Mouse (Mus musculus) heart, postnatal 10 days (tissue): ENCODE measurements around the gene Nfam1. TPM values are rescaled to one million over a fixed set of nuclear protein-coding genes. Genes with fewer than 3 reads are reported as not detected.
A peak's percentile ranks its signal among the peaks of the same experiment; 100 is the strongest.
"Not testable (repeated sequence)": the region's sequence is repeated elsewhere in the genome, so short reads cannot be mapped to it uniquely, and the experiment has no call there.

Source experiments
- DNase-seq, 2 experiments: peaks; one replicate each; pipeline ENCODE4 v3.0.0; 2021
- intact Hi-C: fragments of 180-260 bp; cut with DNase I; formaldehyde crosslinking; loops from one replicate; pipeline ENCODE4 v1.15.1; 2025
- total RNA-seq, 2 experiments: library from RNA; stranded (reverse); gene quantifications; 2 replicates each; pipeline ENCODE4 v1.2.3; 2021

The Nfam1 gene
- 1 to 10 TPM; 1.6 to 2.2 TPM for total RNA-seq

DNA sequence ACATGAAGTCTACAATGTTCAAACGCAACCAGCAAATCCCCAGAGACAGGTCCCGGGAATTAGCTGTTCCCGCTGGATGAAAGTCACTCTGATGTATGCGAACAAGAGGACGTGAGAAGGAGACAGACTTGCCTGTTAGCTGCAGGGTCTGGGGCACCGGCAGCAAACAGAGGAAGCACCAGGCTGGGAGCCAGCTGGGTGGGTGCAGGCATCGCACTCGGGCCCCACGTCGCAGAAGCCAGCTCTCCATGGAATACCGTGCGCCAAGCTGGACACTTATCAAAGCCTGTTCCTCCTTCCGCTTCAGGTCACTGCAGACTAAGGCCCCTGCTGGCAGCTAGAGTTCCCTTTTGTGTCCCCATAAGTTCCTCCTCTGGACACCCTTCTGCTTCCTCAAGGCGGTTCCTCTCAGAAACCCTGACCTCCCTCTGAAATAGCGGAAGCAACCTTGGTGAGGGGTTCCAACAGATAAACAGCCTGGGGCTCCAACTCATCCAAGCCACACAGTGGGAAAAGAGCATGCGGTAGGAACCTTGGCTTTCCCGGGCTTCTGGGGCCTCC is at the start of gene Nfam1:
Nfam1 (minus strand) TSS at position 326 of the 561 bp plus-strand sequence.
- DNase-seq: peak; percentile 26 to 45
- intact Hi-C loops: no loop called here

DNA sequence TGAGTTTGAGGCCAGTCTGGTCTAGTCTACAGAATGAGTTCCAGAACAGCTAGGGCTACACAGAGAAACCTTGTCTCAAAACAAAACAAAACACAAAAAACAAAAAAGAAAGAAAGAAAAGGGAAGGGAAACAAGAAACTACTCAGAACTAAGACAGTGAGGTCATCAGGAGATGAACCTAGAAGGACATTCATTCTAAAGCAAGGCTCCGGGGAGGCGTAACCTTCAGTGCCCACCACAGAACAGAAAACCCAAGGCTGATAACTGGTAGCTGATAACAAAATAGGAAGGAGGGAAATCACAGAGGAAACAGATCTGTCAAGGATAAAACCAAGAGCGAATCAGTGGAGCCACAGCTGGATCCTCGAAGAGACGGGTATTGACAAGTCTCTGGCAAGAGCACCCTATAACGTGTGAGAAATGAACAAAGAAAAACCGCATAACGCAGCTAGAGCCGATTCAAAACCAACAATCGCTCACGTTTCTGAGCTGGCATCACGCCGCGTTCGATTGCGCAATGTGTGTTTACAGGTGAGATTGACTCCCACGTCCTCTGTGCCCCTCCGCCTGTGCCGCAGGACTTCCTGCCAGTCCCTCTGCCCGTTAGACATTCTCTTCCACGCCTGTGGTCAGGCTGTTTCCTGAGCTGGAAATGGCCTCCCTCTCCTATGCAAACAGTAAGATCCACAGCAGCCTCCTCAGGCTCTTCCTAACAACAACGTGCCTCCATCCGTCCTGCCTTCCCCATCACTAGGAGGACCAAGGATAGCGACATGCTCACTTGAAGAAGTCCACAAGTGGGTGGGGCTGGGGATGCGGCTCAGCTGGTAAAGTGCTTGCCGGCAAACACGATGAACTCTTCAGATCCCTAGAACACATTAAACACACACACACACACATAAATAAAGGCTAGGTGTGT is 42.8 kb upstream of the Nfam1 start:
- DNase-seq: no peak
- intact Hi-C loops: no loop called here

DNA sequence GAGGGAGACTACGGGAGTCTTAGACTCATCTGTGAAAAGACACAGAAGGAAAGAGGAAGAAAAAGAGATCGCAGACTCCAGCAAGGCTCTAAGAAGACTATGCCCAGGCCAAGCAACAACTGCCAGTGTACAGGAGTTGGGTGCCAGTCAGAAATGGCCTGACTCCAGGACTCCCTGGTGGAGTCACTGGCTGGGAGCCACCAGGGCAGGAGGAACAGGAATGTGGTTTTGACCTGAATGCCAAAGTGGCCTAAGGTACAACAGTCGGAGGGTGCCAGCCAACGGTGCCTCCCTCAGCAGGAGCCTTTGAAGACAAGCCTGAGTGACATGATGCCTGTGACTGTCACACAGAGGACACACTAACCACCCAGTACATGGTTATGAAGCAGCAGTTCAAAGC is 41.1 kb upstream of the Nfam1 start:
- peak; percentile 70 to 81 for DNase-seq
- intact Hi-C loops: no loop called here

DNA sequence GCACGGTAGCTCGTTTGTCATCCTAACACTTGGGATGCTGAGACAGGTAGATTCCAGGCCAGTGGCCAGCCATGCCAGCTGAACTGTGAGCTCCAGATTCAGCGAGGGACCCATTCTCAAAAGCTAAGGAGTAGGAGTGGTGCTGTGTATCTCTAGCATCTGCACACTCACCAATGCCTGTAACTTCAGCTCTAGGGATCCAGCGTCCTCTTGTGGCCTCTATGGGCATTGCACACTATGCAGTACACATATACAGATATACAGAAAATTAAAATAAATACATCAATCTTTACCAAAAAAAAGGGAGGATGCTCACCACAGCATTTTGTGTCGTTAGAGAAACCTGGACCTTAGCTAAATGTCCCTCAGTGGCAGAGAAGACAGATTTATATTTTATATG is 38.6 kb upstream of the Nfam1 start:
- intact Hi-C loops: no loop called here
- DNase-seq: no peak

DNA sequence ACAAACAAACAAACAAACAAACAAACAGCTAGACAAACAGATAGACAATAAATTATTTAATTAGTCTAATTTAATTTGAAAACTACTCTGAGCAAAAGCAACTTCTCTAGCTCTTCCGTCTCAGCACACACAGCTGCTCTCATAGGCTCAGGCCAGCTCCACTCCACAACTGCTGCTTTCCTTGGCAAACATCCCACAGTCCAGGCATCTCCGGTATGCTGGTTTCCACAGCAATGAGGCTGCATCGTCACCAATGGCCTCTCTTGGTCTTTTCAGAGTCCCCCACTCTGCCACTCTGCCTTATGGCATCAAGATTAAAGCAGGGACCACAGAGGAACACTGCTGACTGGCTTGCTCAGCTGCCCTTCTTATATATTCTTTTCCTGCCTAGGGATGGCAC is 37.8 kb upstream of the Nfam1 start:
- intact Hi-C loops: loop anchor here (1.0 kb wide), 1 partner anchor 34 kb away; no protein-coding TSS in a partner anchor

DNA sequence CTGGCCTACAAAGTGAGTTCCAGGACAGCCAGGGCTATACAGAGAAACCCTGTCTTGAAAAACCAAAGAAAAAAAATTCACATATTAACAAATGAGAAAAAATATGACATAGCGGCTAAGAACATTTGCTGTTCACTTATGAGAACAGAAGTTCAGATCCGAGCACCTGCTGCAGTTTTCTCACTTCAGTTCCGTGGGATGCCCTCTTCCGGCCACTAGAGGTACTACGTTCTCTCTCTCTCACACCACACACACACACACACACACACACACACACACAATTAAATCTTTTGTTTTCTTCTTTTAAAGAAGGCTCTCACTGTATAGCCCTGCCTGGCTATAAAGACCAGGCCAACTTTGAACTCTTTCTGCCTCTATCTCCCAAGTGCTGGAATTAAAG is 35.2 kb upstream of the Nfam1 start:
- no peak for DNase-seq
- intact Hi-C loops: no loop called here

More for the DNA sequence above, 37.8 kb upstream of the Nfam1 start:
- peak; percentile 82 to 87 for DNase-seq

DNA sequence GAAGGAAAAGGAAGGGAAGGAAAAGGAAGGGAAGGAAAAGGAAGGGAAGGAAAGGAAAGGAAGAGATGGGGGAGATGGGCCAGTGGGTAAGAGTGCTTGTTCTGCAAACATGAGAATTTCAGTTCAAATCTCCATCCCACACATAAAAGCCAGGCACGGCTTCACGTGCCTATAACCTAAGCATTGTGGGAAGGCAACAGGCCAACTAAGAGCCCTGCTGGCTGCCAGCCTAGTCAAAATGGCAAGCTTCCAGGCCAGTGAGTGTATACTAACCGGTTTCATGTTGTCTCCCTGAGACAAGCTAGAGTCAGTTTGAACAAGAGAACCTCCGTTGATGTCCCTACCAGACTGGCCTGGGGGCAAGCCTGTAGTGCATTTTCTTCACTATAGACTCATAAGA is 32.4 kb upstream of the Nfam1 start:
- intact Hi-C loops: no loop called here
- DNase-seq: peak; percentile 81 to 84

DNA sequence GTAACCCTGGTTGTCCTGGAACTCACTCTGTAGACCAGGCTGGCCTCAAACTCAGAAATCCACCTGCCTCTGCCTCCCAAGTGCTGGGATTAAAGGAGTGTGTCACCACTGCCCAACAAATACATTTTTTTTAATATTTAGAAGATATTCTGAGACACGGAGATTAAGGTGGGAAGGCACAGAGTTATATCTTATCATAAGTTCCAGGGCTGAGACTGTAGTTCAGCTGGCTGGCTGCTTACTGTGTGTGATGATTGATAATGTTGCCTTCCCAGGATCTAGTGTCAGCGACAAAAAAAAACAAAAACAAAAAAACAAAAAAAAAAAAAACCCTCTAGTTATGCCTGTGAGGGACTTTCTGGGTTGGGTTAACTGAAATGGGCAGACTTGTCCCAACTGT is 29.5 kb upstream of the Nfam1 start:
- intact Hi-C loops, DNase-seq: not testable (repeated sequence)

DNA sequence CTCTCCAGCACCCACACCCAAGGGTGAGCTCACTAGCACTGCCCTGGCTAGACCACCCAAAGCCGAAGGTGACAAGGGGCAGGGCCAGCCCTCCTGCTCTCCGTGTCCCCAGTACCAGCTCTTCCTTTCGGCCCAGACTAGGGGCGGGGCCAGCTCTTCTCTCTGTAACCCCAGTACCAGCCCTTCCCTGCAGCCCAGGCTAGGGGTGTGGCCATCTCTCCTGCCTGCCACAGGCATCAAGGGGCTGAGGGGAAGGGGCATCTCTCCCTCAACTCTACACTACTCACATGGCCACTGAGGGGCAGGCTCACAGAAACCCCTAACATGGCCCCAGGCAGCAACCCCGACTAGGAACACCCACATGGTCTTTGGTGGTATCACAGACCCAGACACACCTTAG is 28.6 kb upstream of the Nfam1 start:
- DNase-seq: no peak
- intact Hi-C loops: no loop called here

DNA sequence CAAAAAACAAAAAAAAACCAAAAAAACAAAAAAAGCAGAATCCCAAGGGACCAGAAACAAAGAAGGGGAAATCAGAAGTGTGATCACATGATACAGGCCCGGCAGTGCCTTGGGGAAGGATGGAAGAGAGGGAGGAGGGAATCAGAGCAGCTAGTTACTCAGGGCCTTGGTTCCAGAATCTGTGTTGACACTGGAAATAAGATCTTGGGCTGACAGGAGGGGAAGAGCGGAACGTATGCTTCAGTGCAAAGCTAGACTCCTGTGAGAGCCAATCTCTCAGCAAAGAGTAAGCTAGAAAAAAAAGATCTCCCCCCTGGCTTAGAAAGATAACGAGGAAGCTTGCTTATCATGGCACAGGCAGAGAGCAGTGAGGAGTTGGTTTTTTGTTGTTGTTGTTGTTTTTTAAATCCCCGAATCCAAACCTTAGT is 26.1 kb upstream of the Nfam1 start:
- intact Hi-C loops: loop anchor here (5.0 kb wide), 1 partner anchor 38 kb away; no protein-coding TSS in a partner anchor
- DNase-seq: no peak

DNA sequence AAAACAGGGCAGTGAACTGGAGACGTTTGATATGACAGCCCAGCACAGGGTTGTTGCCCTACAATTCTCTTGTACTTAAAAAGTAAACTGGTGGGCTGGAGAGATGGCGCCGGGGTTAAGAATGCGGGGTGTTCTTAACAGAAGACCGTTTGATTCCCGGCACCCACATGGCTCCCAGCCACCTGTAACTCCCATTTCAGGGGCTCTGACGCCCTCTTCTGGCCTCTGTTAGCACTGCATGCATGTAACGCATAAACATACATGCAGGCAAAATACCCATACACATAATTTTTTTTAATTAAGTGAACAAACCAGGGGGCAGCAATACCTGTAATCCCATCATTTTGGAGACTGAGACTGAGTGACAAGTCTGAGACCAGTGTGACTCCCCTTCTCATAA is 24.4 kb upstream of the Nfam1 start:
- intact Hi-C loops: loop anchor here (5.0 kb wide), 1 partner anchor 40 kb away; no protein-coding TSS in a partner anchor
- DNase-seq: no peak

DNA sequence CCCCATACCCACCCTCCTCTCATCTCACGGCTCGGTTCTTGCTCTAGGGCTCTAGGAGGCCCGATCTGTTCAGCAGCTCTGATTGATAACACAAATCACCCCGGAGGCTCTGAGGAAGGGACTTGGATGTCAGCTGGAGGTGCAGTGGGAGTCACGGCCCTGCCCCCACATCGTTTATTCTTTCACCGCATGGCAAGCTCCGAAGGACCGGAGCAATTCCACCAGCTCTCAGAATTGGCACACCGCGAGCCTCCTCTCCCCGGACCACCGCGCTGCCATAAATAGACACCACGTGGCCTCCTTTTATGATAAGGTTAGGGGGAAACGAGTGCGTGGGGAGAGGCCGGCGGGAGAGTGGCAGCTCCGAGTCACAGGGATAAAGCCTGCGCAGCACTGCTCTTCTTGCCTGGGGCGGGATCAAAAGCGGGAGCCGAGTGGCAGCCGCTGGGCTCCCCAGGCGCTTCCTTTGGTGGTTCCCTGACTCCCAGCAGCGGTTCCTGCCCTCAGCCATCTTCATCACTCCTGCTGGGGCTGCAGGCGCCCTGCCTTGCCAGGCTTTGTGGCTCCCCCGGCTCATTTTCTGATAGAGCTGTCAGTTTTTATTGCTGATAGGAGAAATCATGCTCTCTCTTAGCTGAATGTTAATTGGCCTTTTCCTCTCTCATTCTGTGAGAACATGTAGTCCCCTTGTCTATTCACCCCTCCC is 23.4 kb upstream of the Nfam1 start:
- intact Hi-C loops: loop anchor here (5.0 kb wide), 1 partner anchor 41 kb away; no protein-coding TSS in a partner anchor
- DNase-seq: peak; percentile 70 to 72

DNA sequence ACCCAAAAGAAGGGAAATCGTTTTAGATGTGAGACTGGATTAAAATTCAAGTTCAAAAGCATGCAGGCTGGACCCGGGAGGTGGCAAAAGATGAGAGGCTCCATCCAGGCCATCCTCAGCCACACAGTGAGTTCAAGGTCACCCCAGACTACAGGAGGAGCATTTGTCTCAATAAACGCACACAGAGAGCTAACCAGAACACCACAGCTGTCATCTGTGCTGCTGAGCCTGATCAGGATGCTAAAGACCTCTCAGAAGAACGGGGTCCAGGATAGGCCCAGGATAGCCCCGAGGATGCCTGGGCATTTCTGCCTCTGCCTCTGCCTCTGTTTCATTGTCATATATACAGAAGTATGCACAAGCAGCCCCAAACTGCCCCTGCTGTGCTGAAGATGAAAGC is 22.5 kb upstream of the Nfam1 start:
- intact Hi-C loops: loop anchor here (5.0 kb wide), 1 partner anchor 42 kb away; no protein-coding TSS in a partner anchor
- no peak for DNase-seq

DNA sequence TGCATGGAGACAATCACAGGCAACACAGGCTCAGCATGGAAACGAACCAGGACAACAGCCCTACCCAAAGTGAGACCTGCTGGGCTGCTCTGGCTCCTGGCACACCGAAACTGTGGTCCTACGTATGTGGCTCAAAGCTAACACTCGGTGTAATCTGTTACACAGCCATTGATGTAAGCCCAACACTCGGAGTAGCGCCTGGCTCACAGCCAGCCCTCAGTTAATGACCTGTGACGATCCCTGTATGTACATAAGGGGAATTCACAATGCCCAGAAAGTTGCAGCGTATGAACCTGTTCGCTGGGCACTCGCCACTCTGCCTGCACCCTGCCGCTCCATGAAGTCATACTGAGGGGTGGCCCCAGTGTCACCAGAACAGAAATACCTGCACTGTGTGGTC is 20.2 kb upstream of the Nfam1 start:
- DNase-seq: no peak
- intact Hi-C loops: no loop called here

DNA sequence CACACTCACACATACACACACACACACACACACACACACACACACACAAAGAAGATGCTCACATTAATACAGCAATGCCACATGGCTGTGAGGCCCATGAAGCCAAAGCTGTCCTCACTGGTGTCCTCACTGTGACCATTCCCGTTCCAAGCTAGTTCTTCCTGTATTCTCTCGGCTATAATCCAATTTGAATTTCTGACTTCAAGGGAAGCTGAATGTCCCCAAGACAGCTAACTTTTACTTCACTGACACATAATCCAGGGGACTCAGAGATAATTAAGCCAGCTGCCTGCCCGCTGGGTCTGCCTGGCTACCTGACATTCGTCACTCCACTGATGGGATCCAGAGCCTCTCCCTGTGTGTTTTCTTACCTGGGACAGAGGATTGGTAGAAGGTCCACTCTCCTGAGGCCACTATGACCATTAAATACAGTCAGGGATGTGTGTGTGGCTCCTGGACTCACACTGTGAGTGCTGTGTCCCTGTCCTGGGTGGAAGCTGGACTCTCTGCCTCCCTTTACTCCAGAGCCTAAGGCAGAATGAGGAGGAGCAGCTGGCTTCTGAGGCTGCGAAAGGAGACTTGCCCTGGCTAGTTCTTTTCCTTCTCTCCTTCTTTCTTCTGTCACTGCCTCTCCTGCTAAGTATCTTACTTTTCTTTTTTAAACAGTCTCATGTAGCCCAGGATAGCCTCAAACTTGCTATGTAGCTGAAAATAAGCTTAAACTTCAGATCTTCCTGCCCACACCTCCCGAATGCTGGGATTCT is 19.4 kb upstream of the Nfam1 start:
- intact Hi-C loops: no loop called here

DNA sequence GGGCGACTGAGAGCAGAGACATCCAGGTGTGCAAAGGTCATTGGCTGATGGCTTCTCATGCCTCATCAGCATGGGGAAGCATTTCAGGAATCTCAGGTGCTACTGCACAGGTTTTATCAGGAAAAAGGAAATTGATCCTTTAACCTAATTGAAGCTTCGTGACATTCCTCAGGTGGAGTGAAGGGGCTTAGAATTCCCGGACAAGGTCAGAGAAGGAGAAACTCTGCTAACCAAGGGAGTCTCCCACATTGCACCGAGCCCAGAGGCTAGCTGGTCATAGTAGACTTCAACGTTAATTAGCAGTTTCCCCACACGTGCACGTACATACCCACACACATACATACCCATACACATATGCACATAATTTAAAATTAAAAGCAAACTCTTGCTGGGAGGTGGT is 13.6 kb upstream of the Nfam1 start:
- DNase-seq: no peak
- intact Hi-C loops: no loop called here

More for the DNA sequence above, 19.4 kb upstream of the Nfam1 start:
- DNase-seq: no peak

DNA sequence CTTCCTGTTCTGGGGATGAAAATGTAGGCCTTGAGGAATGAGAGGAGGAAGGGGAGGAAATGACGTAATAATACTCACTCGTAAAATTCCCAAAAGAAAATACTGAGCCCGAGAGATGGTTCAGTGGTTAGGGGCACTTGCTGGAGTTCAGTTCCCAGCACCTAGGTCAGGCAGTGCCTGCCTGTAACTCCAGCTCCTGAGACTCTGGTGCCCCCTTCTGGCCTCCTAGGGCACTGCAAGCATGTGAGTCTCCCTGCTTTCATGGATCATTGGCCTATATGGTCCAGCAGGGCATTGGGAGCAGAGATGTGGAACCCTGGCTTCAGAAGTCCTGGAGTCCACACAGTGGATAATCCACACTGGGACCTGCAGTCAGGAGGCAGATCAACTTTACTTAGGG is 13.2 kb upstream of the Nfam1 start:
- intact Hi-C loops: no loop called here
- DNase-seq: no peak

DNA sequence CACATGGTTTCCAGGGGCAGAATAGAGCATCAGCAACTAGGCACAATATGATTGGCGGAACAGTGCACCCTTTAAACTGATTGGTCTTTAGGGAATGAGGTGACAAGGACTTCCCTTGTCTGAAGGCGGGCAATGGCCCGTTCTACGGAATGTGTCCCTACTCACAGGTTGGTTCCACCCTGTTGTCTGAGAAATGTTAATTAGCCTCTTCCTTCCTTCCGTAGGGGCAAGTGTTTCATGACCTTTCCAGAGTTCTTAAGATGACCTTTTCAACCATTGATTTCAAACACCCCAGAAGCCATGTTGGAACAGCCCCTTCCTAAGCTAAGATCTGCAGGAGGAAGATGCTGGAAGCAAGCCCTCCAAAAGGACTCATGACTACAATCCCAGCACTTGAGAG is 12.5 kb upstream of the Nfam1 start:
- DNase-seq, intact Hi-C loops: not testable (repeated sequence)

DNA sequence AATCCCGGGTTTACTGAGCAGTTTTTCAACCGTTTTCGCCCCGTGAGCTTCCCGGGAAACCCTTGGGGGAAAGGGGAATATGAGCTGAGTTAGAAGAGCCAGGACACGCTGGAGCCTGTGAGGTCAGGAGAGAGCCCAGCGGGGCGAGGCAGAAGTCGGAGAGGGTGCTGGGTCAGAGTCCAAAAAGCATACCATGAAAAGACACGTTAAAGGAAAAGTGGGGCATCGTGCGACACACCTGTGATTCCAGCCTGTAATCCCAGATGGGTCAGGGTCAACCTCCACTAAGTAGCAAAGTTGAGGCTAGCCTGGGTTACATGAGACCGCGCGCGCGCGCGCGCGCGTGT is 10.2 kb upstream of the Nfam1 start:
- intact Hi-C loops: no loop called here
- DNase-seq: no peak

DNA sequence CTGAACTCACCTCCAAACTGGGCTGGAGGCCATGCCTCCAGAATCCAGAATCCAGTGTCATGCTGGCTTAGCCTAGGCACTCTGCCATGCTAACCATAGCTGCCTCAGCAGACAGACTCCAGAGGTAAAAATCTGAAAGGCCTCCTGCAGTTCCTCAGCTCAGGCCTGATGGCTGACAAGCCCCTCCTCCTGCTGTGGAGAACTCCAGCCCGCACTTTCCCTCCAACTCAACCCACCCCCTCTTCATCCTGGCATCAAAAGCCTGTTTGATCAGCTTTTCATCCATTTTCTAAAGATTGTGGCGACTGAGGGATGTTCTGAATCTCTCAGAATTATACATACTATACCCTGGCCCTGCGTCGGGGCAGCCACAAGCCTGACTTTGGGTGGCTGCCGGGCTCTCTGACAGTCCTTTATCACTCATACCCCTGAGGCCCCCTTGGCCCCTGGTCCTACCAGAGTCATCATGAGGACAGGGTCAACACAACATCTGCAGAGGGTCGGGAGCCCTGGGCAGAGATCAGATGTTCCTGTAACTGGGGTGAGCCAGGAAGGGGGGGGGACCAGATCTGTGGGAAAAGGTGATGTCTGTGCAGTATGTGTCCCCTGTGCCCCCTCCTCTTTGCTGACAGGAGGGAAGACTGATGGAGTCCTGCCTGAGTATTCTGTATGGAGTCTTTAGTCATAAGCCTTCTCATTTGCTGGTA is 9.7 kb upstream of the Nfam1 start:
- no peak for DNase-seq
- intact Hi-C loops: no loop called here
